Mouse (Mus musculus) E14TG2a.4 (cell line): ENCODE data around the gene 5730522E02Rik.

Experiments used
- CTCF ChIP-seq: conservative IDR thresholded peaks from 2 replicates; pipeline ENCODE4 v1.5.1; 2014; ENCODE audit warnings: low read length
- NANOG ChIP-seq: IDR thresholded peaks from 2 replicates; pipeline ENCODE4 v1.6.1; 2014; ENCODE audit warnings: borderline replicate concordance, low read length, mixed read lengths
- POU5F1 ChIP-seq: IDR thresholded peaks from 2 replicates; pipeline ENCODE4 v1.6.1; 2014; ENCODE audit warnings: low read length, borderline replicate concordance

DNA sequence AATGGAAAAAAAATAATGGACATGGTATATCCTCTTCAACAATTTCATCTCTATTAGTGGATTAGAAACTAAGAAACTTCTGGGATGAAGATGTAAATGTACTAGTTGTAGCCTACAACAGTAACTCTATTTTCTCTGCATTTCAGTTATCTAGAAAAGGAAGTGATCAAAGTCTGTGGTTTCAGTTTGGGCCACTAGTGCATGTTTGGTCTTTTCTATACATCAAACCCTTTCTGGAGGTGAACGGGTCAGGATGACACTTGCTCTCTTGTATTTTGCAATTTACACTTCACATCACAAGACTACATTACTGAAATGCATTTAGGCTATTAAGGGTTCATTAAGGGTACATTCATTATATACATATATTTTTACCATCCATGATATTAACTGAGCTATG, 26.0 kb upstream of the 5730522E02Rik start:
- no peak for TF ChIP-seq CTCF
- TF ChIP-seq POU5F1 = no peak
- TF ChIP-seq NANOG = no peak
